In genomic region chr11:43189817-43190593, GRCm38 (mm10) we compare ENCODE assay signal across 16 mouse cellular contexts. TPM values are rescaled to one million over a fixed set of nuclear protein-coding genes. Genes with fewer than 3 reads are reported as not detected.
"Had no signal": no experiment of that assay in that cellular context is flagged by ENCODE, and none has a peak within 500 bp of the region (broad histone marks: within the 10 kb centered on the region; RNA-seq: fewer than 3 reads in every experiment).

No protein-coding gene starts in this region.

- H3K4me1 ChIP-seq: limb, embryonic 13.5 days; midbrain, embryonic 13.5 days had no signal

- DNase-seq: kidney, adult 11 months; kidney, adult 9 months; kidney, postnatal 36 days; layer of hippocampus, adult 9-11 months; layer of hippocampus, postnatal 36 days; lung, adult 2 months; lung, postnatal 36 days; thymus, adult 18-20 months; thymus, postnatal 14 days had no signal

- H3K4me3 ChIP-seq: limb, embryonic 13.5 days; midbrain, embryonic 13.5 days had no signal

- H3K27ac ChIP-seq: kidney, postnatal 0 days; limb, embryonic 13.5 days; liver, embryonic 14.5 days; midbrain, embryonic 13.5 days; stomach, postnatal 0 days had no signal

RNA-seq across cellular contexts. Expression of gene Atp10b, which starts 40.3 kb away (rescaled TPM):
- total RNA-seq: liver, adult 2 months; megakaryocyte progenitor cell, adult 5-6 weeks had no signal
- polyA plus RNA-seq: liver, adult 2 months; liver, embryonic 14.5 days had no signal
